Mouse (Mus musculus): ENCODE data around the gene Zbtb45. TPM values are rescaled to one million over a fixed set of nuclear protein-coding genes. Genes with fewer than 3 reads are reported as not detected.

Zbtb45 gene
- polyA plus RNA-seq, 1 experiment from 2014 or later, result 27.2 TPM

GRCm38 (mm10) chr7:13032541-13032940 lies 22.7 kb upstream of the Zbtb45 start:
- Histone ChIP-seq H3K4me2 (no peak overlapping the region), H3K9me3 (no peaks in the 10 kb centered on the region), H3K36me3 (peaks cover 78% of the 10 kb centered on the region), H3K27ac (peak overlapping the region; percentile 5; the same call in 1 of the 2 replicates), H3K4me1 (peaks cover 40% of the 10 kb centered on the region), H3K4me3 (no peak overlapping the region), H3K9ac (0 out of 2 replicates have a peak overlapping the region, but pooled peaks have one; percentile 0), H3K27me3 (no peaks in the 10 kb centered on the region)
- 91% methylated on average over 7 of the region's 7 CpGs for WGBS
- ATAC-seq (ENCODE audit: insufficient number of reproducible peaks, insufficient read depth, low FRiP score, low TSS enrichment, low read depth), result no peak

DNA sequence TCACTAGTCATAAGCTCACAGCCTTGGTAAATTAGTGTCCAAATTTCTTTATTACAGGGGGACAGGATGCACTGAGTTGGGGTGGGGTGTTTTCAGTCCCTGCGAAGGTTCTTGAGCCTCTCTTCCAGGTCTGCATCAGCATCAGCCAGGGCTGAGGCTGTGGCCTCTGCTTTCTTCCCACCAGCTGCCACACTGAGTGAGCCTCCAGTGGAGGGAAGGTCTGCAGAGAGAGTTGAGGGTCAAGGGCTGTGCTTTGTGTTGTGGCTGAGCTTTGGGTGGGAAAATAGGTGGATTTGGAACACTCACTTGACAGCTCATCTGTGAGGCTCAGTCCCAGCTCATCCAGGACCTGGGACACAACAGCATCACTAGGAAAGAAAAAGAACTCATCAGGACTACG lies 22.1 kb upstream of the Zbtb45 start:
- Histone ChIP-seq H3K9me3 (no peaks in the 10 kb centered on the region), H3K4me1 (peaks cover 43% of the 10 kb centered on the region), H3K36me3 (peaks cover 84% of the 10 kb centered on the region), H3K9ac (peak overlapping the region; percentile 0; the same call in 1 of the 2 replicates), H3K4me2 (no peak overlapping the region), H3K27ac (no peak overlapping the region; the same call in 1 of the 2 replicates), H3K27me3 (no peaks in the 10 kb centered on the region), H3K4me3 (no peak overlapping the region)
- ATAC-seq (ENCODE audit: insufficient number of reproducible peaks, insufficient read depth, low FRiP score, low TSS enrichment, low read depth), result no peak
- 81% methylated on average over 2 of the region's 2 CpGs for WGBS

DNA sequence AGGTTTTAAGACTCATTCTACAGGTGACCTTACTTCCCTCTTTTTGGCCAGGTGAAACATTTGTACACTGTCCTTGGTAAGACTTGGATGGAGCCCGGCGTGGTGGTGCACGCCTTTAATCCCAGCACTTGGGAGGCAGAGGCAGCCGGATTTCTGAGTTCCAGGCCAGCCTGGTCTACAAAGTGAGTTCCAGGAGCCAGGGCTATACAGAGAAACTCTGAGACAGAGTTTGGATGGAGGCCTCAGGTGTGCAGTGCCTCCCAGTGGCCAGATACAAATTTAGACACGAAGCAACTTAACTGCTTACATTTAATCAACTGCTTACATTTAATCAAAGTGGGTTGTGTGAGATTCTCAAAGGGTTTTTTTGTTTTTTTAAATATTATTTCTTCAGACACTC lies 21.2 kb upstream of the Zbtb45 start:
- peaks cover 43% of the 10 kb centered on the region for H3K4me1 ChIP-seq
- no peaks in the 10 kb centered on the region for H3K27me3 ChIP-seq
- H3K4me3 ChIP-seq, result no peak overlapping the region
- H3K9ac ChIP-seq, result no peak overlapping the region
- no peaks in the 10 kb centered on the region for H3K9me3 ChIP-seq
- H3K36me3 ChIP-seq, result peaks cover 88% of the 10 kb centered on the region
- WGBS, result 75% methylated on average over 5 of the region's 5 CpGs
- no peak overlapping the region for H3K4me2 ChIP-seq
- no peak for ATAC-seq (ENCODE audit: insufficient number of reproducible peaks, insufficient read depth, low FRiP score, low TSS enrichment, low read depth)
- H3K27ac ChIP-seq, result no peak overlapping the region

GRCm38 (mm10) chr7:13028986-13029385 lies 19.2 kb upstream of the Zbtb45 start:
- peaks cover 85% of the 10 kb centered on the region for H3K36me3 ChIP-seq
- ATAC-seq (ENCODE audit: insufficient number of reproducible peaks, insufficient read depth, low FRiP score, low TSS enrichment, low read depth), result no peak
- H3K27ac ChIP-seq, result peak overlapping the region; percentile 11; the same call in 1 of the 2 replicates
- peaks cover 36% of the 10 kb centered on the region for H3K4me1 ChIP-seq
- no peak overlapping the region for H3K4me3 ChIP-seq
- 0 out of 2 replicates have a peak overlapping the region, but pooled peaks have one; percentile 32 for H3K9ac ChIP-seq
- H3K4me2 ChIP-seq, result no peak overlapping the region
- WGBS, result 95% methylated on average over 4 of the region's 4 CpGs
- no peaks in the 10 kb centered on the region for H3K27me3 ChIP-seq
- no peaks in the 10 kb centered on the region for H3K9me3 ChIP-seq

- 19% methylated on average over 4 of the region's 4 CpGs for WGBS
- H3K4me3 ChIP-seq, result peak overlapping the region; percentile 92
- no peak for ATAC-seq (ENCODE audit: insufficient number of reproducible peaks, insufficient read depth, low FRiP score, low TSS enrichment, low read depth)
- H3K27ac ChIP-seq, result peak overlapping the region; percentile 100
- no peaks in the 10 kb centered on the region for H3K9me3 ChIP-seq
- peak overlapping the region; percentile 99 for H3K9ac ChIP-seq
- peak overlapping the region; percentile 98 for H3K4me2 ChIP-seq
- H3K27me3 ChIP-seq, result no peaks in the 10 kb centered on the region
- H3K36me3 ChIP-seq, result peaks cover 55% of the 10 kb centered on the region
- peaks cover 28% of the 10 kb centered on the region for H3K4me1 ChIP-seq
Measured at GRCm38 (mm10) chr7:13025511-13026112, 15.8 kb upstream of the Zbtb45 start.

DNA sequence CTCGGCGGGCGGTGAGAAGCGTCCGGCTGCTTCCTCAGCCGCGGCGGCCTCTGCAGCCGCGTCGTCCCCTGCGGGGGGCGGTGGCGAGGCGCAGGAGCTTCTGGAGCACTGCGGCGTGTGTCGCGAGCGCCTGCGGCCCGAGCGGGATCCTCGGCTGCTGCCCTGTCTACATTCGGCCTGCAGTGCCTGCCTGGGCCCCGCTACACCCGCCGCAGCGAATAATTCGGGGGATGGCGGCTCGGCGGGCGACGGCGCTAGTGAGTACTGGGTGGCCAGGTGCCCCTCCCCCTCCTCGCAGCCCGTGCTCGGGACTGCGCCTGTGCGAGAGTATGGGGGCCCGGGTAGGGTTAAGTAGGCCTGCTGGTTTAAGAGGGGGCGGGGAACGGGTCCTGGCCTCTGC lies 15.0 kb upstream of the Zbtb45 start:
- H3K27ac ChIP-seq, result peak overlapping the region; percentile 100
- H3K4me1 ChIP-seq, result peaks cover 28% of the 10 kb centered on the region
- ATAC-seq (ENCODE audit: insufficient number of reproducible peaks, insufficient read depth, low FRiP score, low TSS enrichment, low read depth), result peak; percentile 40
- peak overlapping the region; percentile 92 for H3K4me3 ChIP-seq
- no peaks in the 10 kb centered on the region for H3K9me3 ChIP-seq
- H3K9ac ChIP-seq, result peak overlapping the region; percentile 99
- H3K27me3 ChIP-seq, result no peaks in the 10 kb centered on the region
- H3K36me3 ChIP-seq, result peaks cover 47% of the 10 kb centered on the region
- WGBS, result under 1% methylated on average over 44 of the region's 44 CpGs
- peak overlapping the region; percentile 98 for H3K4me2 ChIP-seq

DNA sequence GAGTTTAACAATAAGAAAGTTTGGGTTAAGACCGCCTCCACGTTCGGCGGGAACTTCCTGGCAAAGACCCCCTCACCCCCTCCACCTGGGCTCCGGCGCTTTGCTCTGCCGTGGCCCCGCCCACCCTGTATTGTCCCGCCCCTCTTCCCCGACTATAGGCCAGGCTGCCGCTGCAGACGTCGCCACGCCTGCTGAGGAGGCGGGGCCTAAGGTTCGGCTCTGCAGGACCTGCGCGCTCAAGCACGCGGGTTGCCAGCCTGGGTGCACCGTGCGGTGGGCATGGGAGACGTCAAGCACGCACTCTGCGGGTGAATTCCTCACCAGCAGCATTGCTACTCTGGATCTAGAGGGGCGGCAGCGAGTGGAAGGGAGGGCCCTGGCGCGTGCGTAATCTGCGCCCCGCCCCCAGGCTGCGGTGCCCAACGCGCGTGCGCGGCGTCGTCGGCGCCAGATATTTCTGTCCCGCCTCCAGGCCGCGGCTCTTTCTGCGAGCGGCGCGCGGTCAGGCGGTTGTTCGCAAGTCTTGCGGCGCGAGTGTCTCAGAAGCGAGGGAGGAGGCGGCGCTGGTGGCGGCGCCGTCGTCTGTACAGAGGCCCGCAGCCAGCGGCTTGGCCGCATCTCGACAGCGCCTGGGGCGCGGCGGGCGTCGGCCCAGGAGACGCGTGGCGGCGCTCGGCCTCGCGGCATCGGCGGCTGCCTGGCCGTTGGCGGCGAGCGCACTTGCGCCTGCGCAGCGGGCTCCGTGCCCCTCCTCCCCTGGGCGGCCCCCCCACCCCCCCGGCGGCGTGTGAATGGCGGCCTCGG lies 14.3 kb upstream of the Zbtb45 start:
- Histone ChIP-seq H3K9ac (peak overlapping the region; percentile 99), H3K9me3 (no peaks in the 10 kb centered on the region), H3K4me2 (peak overlapping the region; percentile 98), H3K36me3 (peaks cover 40% of the 10 kb centered on the region), H3K27ac (peak overlapping the region; percentile 100), H3K4me1 (peaks cover 28% of the 10 kb centered on the region), H3K27me3 (no peaks in the 10 kb centered on the region), H3K4me3 (peak overlapping the region; percentile 92)
- WGBS, result under 1% methylated on average over 79 of the region's 95 CpGs
- peak; percentile 89 for ATAC-seq (ENCODE audit: insufficient number of reproducible peaks, insufficient read depth, low FRiP score, low TSS enrichment, low read depth)

DNA sequence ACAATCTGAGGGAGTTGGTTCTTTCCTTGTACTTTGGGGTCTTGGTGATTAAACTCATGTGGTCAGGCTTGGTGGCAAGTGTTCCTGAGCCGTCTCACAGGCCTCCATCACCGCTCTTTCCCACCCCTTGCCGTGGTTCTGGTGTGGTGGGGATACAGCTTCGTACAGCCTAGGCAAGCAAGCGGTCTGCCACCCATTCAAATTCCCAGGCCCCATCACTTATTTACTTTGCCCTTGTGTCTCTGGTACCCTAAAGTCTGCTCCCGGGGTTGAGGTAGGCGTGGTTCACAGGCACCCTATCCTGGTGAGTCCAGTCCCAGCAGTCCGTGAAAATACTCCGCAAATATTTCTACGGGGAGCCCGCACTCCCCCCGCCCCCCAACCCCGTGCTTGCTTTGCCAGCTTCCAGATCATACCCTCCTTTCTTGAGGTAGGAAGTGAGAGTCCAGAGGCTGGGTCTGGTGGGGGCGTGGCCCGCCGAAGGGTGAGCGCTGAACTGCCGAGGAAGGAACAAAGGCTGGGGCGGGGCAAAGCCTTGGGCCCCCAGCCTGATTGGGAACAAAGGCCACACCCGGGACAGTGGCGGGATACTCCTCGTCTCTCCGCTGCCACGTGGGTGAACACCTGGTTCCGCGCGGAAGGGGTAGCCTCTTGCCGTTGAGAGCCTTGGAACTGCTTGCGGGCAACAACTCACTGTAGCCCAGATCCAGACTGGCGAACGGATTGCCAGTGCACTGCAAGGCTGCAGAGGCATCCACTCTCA lies 13.1 kb upstream of the Zbtb45 start:
- ATAC-seq (ENCODE audit: insufficient number of reproducible peaks, insufficient read depth, low FRiP score, low TSS enrichment, low read depth), result peak; percentile 60
- H3K9me3 ChIP-seq, result no peaks in the 10 kb centered on the region
- H3K27ac ChIP-seq, result peak overlapping the region; percentile 100
- no peaks in the 10 kb centered on the region for H3K27me3 ChIP-seq
- H3K36me3 ChIP-seq, result peaks cover 28% of the 10 kb centered on the region
- peak overlapping the region; percentile 92 for H3K4me3 ChIP-seq
- WGBS, result 3% methylated on average over 31 of the region's 31 CpGs
- peaks cover 28% of the 10 kb centered on the region for H3K4me1 ChIP-seq
- H3K4me2 ChIP-seq, result peak overlapping the region; percentile 98
- H3K9ac ChIP-seq, result peak overlapping the region; percentile 99

DNA sequence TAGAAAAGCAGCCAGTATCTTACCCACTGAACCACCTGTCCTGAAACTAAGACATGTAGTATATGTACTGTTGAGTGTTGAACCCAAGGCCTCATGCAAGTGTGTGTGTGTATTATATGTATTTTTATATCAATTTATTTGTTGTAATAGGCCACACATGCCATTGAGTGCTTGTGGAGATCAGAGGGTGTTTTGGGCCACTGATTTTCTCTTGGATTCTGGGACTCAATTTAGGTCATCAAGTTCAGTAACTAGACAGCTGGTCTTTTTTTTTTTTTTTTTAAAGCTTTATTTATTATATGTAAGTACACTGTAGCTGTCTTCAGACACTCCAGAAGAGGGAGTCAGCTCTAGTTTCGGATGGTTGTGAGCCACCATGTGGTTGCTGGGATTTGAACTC lies 5.4 kb upstream of the Zbtb45 start:
- ATAC-seq (ENCODE audit: insufficient number of reproducible peaks, insufficient read depth, low FRiP score, low TSS enrichment, low read depth), result no peak

DNA sequence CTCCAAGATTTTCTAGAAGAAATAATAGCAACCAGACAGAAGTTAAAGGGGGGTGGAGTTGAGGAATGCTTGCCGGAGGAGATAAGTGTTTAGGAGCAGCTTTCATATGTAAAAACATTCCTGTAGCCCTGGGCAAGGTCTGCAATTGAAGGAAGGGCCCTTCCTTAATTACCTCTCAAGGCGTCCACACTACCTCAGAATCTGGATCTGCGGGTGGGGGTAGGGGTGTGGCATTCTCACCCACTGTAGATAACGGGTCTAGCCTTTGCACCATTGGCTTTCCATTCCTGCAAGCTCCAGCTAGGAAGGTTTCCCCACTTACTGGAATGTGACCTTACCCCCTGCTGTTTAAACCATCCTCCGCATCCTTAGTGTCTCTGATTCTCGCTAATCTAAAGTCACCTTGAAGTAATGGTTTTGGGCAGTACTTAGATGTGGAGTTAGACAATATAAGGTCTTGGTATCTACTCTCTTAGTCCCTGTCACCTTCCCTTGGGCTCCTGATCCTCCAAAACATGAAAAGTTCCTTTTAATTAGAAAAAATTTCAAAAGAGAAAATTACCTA lies 4.5 kb upstream of the Zbtb45 start:
- Histone ChIP-seq H3K4me1 (peaks cover 7% of the 10 kb centered on the region), H3K9me3 (no peaks in the 10 kb centered on the region), H3K4me3 (no peak overlapping the region), H3K27me3 (no peaks in the 10 kb centered on the region), H3K4me2 (no peak overlapping the region), H3K9ac (no peak overlapping the region), H3K27ac (no peak overlapping the region), H3K36me3 (no peaks in the 10 kb centered on the region)
- 32% methylated on average over 6 of the region's 6 CpGs for WGBS
- no peak for ATAC-seq (ENCODE audit: insufficient number of reproducible peaks, insufficient read depth, low FRiP score, low TSS enrichment, low read depth)

More for the DNA sequence above, 5.4 kb upstream of the Zbtb45 start:
- 79% methylated on average over 1 of the region's 1 CpGs for WGBS
- no peak overlapping the region for H3K9ac ChIP-seq
- no peak overlapping the region for H3K4me2 ChIP-seq
- no peak overlapping the region for H3K4me3 ChIP-seq
- H3K9me3 ChIP-seq, result no peaks in the 10 kb centered on the region
- H3K27me3 ChIP-seq, result no peaks in the 10 kb centered on the region
- peaks cover 6% of the 10 kb centered on the region for H3K4me1 ChIP-seq
- H3K36me3 ChIP-seq, result no peaks in the 10 kb centered on the region
- no peak overlapping the region for H3K27ac ChIP-seq

DNA sequence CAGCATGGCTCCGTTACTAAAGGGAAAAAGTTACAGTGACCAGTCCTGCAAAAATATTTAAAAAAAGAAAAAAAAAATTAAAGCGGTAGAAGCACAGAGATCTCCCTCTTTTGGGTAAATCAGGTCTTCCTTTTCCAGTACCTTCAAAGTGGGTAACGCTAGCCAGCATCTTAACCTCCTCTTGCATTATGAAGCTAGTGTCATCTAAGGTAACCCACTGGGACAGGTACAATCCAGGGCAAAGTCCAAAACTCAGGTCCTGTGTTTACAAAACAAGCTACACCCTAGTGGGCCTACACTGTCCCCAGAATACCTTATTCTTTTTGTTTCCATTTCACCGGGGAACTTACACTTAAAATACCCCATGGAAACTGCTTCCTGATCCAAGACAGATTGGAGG lies 3.8 kb upstream of the Zbtb45 start:
- no peaks in the 10 kb centered on the region for H3K36me3 ChIP-seq
- H3K9me3 ChIP-seq, result no peaks in the 10 kb centered on the region
- no peak overlapping the region for H3K4me2 ChIP-seq
- H3K4me3 ChIP-seq, result no peak overlapping the region
- H3K4me1 ChIP-seq, result peaks cover 9% of the 10 kb centered on the region
- no peaks in the 10 kb centered on the region for H3K27me3 ChIP-seq
- H3K27ac ChIP-seq, result no peak overlapping the region
- H3K9ac ChIP-seq, result no peak overlapping the region
- ATAC-seq (ENCODE audit: insufficient number of reproducible peaks, insufficient read depth, low FRiP score, low TSS enrichment, low read depth), result no peak
- WGBS, result 53% methylated on average over 4 of the region's 4 CpGs
